In the genomic region with DNA sequence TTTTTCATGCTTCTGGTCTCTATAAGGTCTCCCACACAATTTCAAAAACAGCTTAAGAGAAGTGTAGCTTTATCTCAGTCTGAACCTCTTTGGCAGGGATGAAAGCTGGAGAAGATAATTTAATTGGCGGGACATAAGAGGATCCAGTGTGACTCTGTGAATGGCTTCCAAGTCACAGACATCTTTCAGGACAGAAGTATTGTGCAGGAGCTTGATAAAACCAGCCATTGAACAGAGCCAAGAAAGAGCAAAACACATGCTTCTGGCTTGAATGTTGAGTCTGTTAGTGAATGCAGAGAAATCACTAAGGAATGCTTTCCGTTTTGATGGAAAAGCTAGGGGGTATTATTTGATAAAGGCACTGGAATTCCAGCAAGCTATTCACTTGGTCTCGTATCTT, we compare ENCODE assay signal across 19 mouse cellular contexts.
DNase-seq lines count a peak whose midpoint lies in the region; ATAC-seq lines count a peak whose summit lies in the region.
"Had no signal": no experiment of that assay in that cellular context is flagged by ENCODE, and none has a peak within 500 bp of the region (broad histone marks: within the 10 kb centered on the region; RNA-seq: fewer than 3 reads in every experiment).

No protein-coding gene starts in this region.

- H3K4me3 ChIP-seq in embryonic facial prominence, embryonic 14.5 days (ENCODE audit: low read depth, low read length): no peak overlapping the region
- H3K4me3 ChIP-seq in embryonic facial prominence, embryonic 10.5 days: no peak overlapping the region
- no peak overlapping the region for H3K4me3 ChIP-seq in heart, embryonic 11.5 days (ENCODE audit: low read depth, low read length)
- no peak overlapping the region for H3K4me3 ChIP-seq in midbrain, embryonic 14.5 days (replicated peaks; ENCODE audit: low read depth, low read length)
- no peak overlapping the region for H3K4me3 ChIP-seq in midbrain, embryonic 10.5 days
- H3K4me3 ChIP-seq: gastrocnemius, adult 2 months; heart, embryonic 13.5 days; hindbrain, embryonic 13.5 days; limb, embryonic 15.5 days; liver, embryonic 15.5 days had no signal

- no peak overlapping the region for H3K4me2 ChIP-seq in embryonic facial prominence, embryonic 14.5 days (ENCODE audit: low read depth, low read length)
- H3K4me2 ChIP-seq in heart, embryonic 11.5 days: no peak overlapping the region
- no peak overlapping the region for H3K4me2 ChIP-seq in midbrain, embryonic 14.5 days (ENCODE audit: low read length)
- H3K4me2 ChIP-seq: heart, embryonic 13.5 days; hindbrain, embryonic 13.5 days; limb, embryonic 15.5 days; liver, embryonic 15.5 days had no signal

- no peaks in the 10 kb centered on the region for H3K36me3 ChIP-seq in embryonic facial prominence, embryonic 14.5 days (ENCODE audit: control insufficient read depth, insufficient read depth, low read length)
- no peaks in the 10 kb centered on the region for H3K36me3 ChIP-seq in embryonic facial prominence, embryonic 10.5 days (replicated peaks)
- no peaks in the 10 kb centered on the region for H3K36me3 ChIP-seq in heart, embryonic 11.5 days (ENCODE audit: control insufficient read depth, insufficient read depth, low read length)
- H3K36me3 ChIP-seq in midbrain, embryonic 14.5 days (ENCODE audit: control insufficient read depth, insufficient read depth, low read length): no peaks in the 10 kb centered on the region
- no peaks in the 10 kb centered on the region for H3K36me3 ChIP-seq in midbrain, embryonic 10.5 days
- H3K36me3 ChIP-seq: heart, embryonic 13.5 days; hindbrain, embryonic 13.5 days; limb, embryonic 15.5 days; liver, embryonic 15.5 days had no signal

- DNase-seq in embryonic facial prominence, embryonic 14.5 days (ENCODE audit: low spot score): peak; percentile 11
- no peak for DNase-seq in embryonic facial prominence, embryonic 10.5 days (ENCODE audit: low spot score)
- DNase-seq in heart, adult 8-10 months (ENCODE audit: low spot score): peak; percentile 8
- DNase-seq in midbrain, embryonic 14.5 days: peak; percentile 20
- DNase-seq in midbrain, embryonic 10.5 days (ENCODE audit: low spot score): no peak
- DNase-seq in right cerebral cortex, adult 2 months (ENCODE audit: low spot score in 2 of 2): no peak
- DNase-seq in kidney, adult 11 months: no peak
- DNase-seq: adrenal gland, postnatal 14 days; cerebellum, adult 9-10 months; gastrocnemius, adult 2 months; kidney, adult 8-10 months; kidney, postnatal 10 days; left cerebral cortex, postnatal 4 days; lung, postnatal 10 days had no signal

- WGBS in embryonic facial prominence, embryonic 14.5 days: 66% methylated on average over 3 of the region's 3 CpGs
- WGBS in embryonic facial prominence, embryonic 10.5 days: 76% methylated on average over 3 of the region's 3 CpGs
- WGBS in heart, embryonic 11.5 days (ENCODE audit: insufficient replicate concordance): 52% methylated on average over 3 of the region's 3 CpGs
- WGBS in midbrain, embryonic 14.5 days: 46% methylated on average over 3 of the region's 3 CpGs
- WGBS in midbrain, embryonic 10.5 days: 73% methylated on average over 3 of the region's 3 CpGs

- no peaks in the 10 kb centered on the region for H3K27me3 ChIP-seq in embryonic facial prominence, embryonic 14.5 days (replicated peaks; ENCODE audit: control insufficient read depth, insufficient read depth, low read length)
- H3K27me3 ChIP-seq in embryonic facial prominence, embryonic 10.5 days (replicated peaks; ENCODE audit: low read depth, poor library complexity, severe bottlenecking): no peaks in the 10 kb centered on the region
- H3K27me3 ChIP-seq in heart, embryonic 11.5 days (ENCODE audit: control insufficient read depth, insufficient read depth, low read length): no peaks in the 10 kb centered on the region
- no peaks in the 10 kb centered on the region for H3K27me3 ChIP-seq in midbrain, embryonic 14.5 days (ENCODE audit: control insufficient read depth, insufficient read depth, low read length)
- no peaks in the 10 kb centered on the region for H3K27me3 ChIP-seq in midbrain, embryonic 10.5 days (ENCODE audit: low read depth, poor library complexity, severe bottlenecking)
- H3K27me3 ChIP-seq: heart, embryonic 13.5 days; hindbrain, embryonic 13.5 days; limb, embryonic 15.5 days; liver, embryonic 15.5 days had no signal

- no peak for ATAC-seq in embryonic facial prominence, embryonic 14.5 days (ENCODE audit: low read depth)
- ATAC-seq in heart, embryonic 11.5 days (replicated peaks; ENCODE audit: insufficient number of reproducible peaks, low FRiP score, low TSS enrichment): no peak
- ATAC-seq in midbrain, embryonic 14.5 days (ENCODE audit: low FRiP score, low TSS enrichment): 0 out of 2 replicates have a peak, but pooled peaks have one; percentile 34

- no peaks in the 10 kb centered on the region for H3K4me1 ChIP-seq in embryonic facial prominence, embryonic 14.5 days (ENCODE audit: control insufficient read depth, insufficient read depth, low read length)
- H3K4me1 ChIP-seq in embryonic facial prominence, embryonic 10.5 days: no peaks in the 10 kb centered on the region
- H3K4me1 ChIP-seq in heart, embryonic 11.5 days (ENCODE audit: control insufficient read depth, insufficient read depth, low read length): no peaks in the 10 kb centered on the region
- H3K4me1 ChIP-seq in midbrain, embryonic 14.5 days (ENCODE audit: control insufficient read depth, insufficient read depth, low read length): no peaks in the 10 kb centered on the region
- no peaks in the 10 kb centered on the region for H3K4me1 ChIP-seq in midbrain, embryonic 10.5 days
- H3K4me1 ChIP-seq: heart, embryonic 13.5 days; hindbrain, embryonic 13.5 days; limb, embryonic 15.5 days; liver, embryonic 15.5 days had no signal

- no peak overlapping the region for H3K9ac ChIP-seq in embryonic facial prominence, embryonic 14.5 days (ENCODE audit: low read depth, low read length)
- H3K9ac ChIP-seq in heart, embryonic 11.5 days (ENCODE audit: low read depth, low read length): no peak overlapping the region
- no peak overlapping the region for H3K9ac ChIP-seq in midbrain, embryonic 14.5 days (replicated peaks; ENCODE audit: low read length)
- H3K9ac ChIP-seq: heart, embryonic 13.5 days; hindbrain, embryonic 13.5 days; limb, embryonic 15.5 days; liver, embryonic 15.5 days had no signal

- H3K27ac ChIP-seq in embryonic facial prominence, embryonic 14.5 days (replicated peaks; ENCODE audit: low read depth, low read length): no peak overlapping the region
- no peak overlapping the region for H3K27ac ChIP-seq in embryonic facial prominence, embryonic 10.5 days (replicated peaks)
- no peak overlapping the region for H3K27ac ChIP-seq in heart, embryonic 11.5 days (ENCODE audit: low read depth, low read length)
- no peak overlapping the region for H3K27ac ChIP-seq in midbrain, embryonic 14.5 days (replicated peaks; ENCODE audit: low read depth, low read length)
- no peak overlapping the region for H3K27ac ChIP-seq in midbrain, embryonic 10.5 days (replicated peaks)
- H3K27ac ChIP-seq: gastrocnemius, adult 2 months; heart, embryonic 13.5 days; hindbrain, embryonic 13.5 days; limb, embryonic 15.5 days; liver, embryonic 15.5 days had no signal

- no peaks in the 10 kb centered on the region for H3K9me3 ChIP-seq in embryonic facial prominence, embryonic 14.5 days (ENCODE audit: control insufficient read depth, low read length)
- no peaks in the 10 kb centered on the region for H3K9me3 ChIP-seq in embryonic facial prominence, embryonic 10.5 days
- H3K9me3 ChIP-seq in heart, embryonic 11.5 days (replicated peaks; ENCODE audit: control insufficient read depth, low read length): no peaks in the 10 kb centered on the region
- H3K9me3 ChIP-seq in midbrain, embryonic 14.5 days (ENCODE audit: control insufficient read depth, low read length): no peaks in the 10 kb centered on the region
- no peaks in the 10 kb centered on the region for H3K9me3 ChIP-seq in midbrain, embryonic 10.5 days (replicated peaks)
- H3K9me3 ChIP-seq: heart, embryonic 13.5 days; hindbrain, embryonic 13.5 days; limb, embryonic 15.5 days; liver, embryonic 15.5 days had no signal

Comparison
In these comparisons a context has a peak if more than half of its experiments do, and no peak if none do; other contexts are left out.
1. DNase-seq: peak in embryonic facial prominence, embryonic 14.5 days (single experiment), heart, adult 8-10 months (single experiment) and midbrain, embryonic 14.5 days (single experiment); none in embryonic facial prominence, embryonic 10.5 days (single experiment), midbrain, embryonic 10.5 days (single experiment), right cerebral cortex, adult 2 months (0 of 2) and kidney, adult 11 months (single experiment).